Mouse (Mus musculus) midbrain, embryonic 15.5 days (tissue): ENCODE data around the gene Dmgdh. TPM values are rescaled to one million over a fixed set of nuclear protein-coding genes. Genes with fewer than 3 reads are reported as not detected.
A peak's percentile ranks its signal among the peaks of the same experiment; 100 is the strongest.

Experiments
- ATAC-seq: fragments of 200-750 bp; cut with Nextera tagmentation; replicated peaks from 2 replicates; pipeline ENCODE4 v1.8.0; 2017; ENCODE audit warnings: moderate TSS enrichment
- H3K27ac ChIP-seq: fragments of 300-500 bp; sonication (generic); 2 replicates; pipeline ENCODE4 v1.5.1; 2015; ENCODE audit warnings: mild to moderate bottlenecking, inconsistent platforms
- H3K27me3 ChIP-seq: fragments of 300-500 bp; sonication (generic); replicated peaks from 2 replicates; pipeline ENCODE4 v1.6.1; 2015; ENCODE audit warnings: inconsistent platforms
- H3K36me3 ChIP-seq: fragments of 300-500 bp; sonication (generic); replicated peaks from 2 replicates; pipeline ENCODE4 v1.6.1; 2015; ENCODE audit warnings: inconsistent platforms
- H3K4me1 ChIP-seq: fragments of 300-500 bp; sonication (generic); 2 replicates; pipeline ENCODE4 v1.6.1; 2015; ENCODE audit warnings: inconsistent platforms
- H3K4me2 ChIP-seq: fragments of 300-500 bp; sonication (generic); 2 replicates; pipeline ENCODE4 v1.6.1; 2015; ENCODE audit warnings: inconsistent platforms, mild to moderate bottlenecking, moderate library complexity
- H3K4me3 ChIP-seq: fragments of 300-500 bp; sonication (generic); 2 replicates; pipeline ENCODE4 v1.5.1; 2015; ENCODE audit warnings: mild to moderate bottlenecking, inconsistent platforms
- H3K9ac ChIP-seq: fragments of 300-500 bp; sonication (generic); 2 replicates; pipeline ENCODE4 v1.6.1; 2015; ENCODE audit warnings: mild to moderate bottlenecking, inconsistent platforms
- H3K9me3 ChIP-seq: fragments of 300-500 bp; sonication (generic); 2 replicates; pipeline ENCODE4 v1.6.1; 2016; ENCODE audit warnings: inconsistent platforms
- WGBS: fragments of 180-500 bp; shearing (Covaris S2); methylation state at CpG from one replicate; pipeline ENCODE4 v1.1.7; 2015; ENCODE audit warnings: mixed read lengths; 5-methylcytosine and 5-hydroxymethylcytosine counted together
- polyA plus RNA-seq: library from polyadenylated mRNA; unstranded; fragments of >200 nt; fragmentation: Nextera tagmentation; extraction: Ambion mirVana; gene quantifications from 2 replicates; pipeline ENCODE4 v1.2.1, GENCODE M21; 2015

Dmgdh gene
- polyA plus RNA-seq, 1 experiment from 2014 or later, result 0.12 TPM

DNA sequence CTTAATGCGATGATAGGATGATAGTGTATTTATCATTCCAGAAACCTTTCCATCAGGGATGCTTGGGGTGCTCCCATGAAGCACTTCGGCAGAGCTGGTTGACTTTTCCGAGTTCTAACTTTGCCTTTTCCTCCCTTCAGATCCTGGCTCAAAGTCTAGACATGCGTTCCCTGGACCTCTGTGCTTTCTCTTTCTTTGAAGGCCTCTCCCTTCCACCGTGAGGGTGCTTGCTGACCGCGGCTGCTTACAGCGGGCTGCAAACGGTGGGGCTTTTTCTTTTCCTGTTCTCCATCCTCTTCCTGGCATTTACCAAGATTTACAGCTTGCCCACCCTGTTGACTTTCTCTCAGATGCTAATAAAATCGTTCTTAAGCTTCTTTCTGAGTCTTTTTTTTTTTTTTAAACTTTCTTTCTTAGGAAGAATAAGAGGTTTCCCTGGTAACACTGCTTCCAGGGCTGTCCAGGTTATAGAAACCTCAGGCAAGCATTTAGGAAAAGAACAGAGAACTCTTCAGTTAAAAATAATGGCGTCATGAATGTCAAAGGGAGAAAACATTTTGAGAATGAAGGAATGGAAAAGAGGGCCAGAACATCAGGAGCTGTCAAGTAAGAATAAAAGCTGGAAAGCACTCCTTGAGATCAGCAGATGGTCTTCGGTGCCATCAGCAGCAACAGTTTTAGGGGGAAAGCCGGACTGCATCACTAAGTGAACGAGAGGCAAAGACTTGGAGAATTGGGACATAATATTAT is 84.1 kb downstream of the Dmgdh start:
- Histone ChIP-seq H3K36me3 (no peaks in the 10 kb centered on the region), H3K4me1 (peaks cover 17% of the 10 kb centered on the region), H3K9me3 (no peaks in the 10 kb centered on the region), H3K27me3 (no peaks in the 10 kb centered on the region), H3K4me3 (no peak overlapping the region), H3K27ac (0 out of 2 replicates have a peak overlapping the region, but pooled peaks have one; percentile 38), H3K4me2 (no peak overlapping the region), H3K9ac (no peak overlapping the region)
- 22% methylated on average over 14 of the region's 14 CpGs for WGBS
- ATAC-seq, result no peak

DNA sequence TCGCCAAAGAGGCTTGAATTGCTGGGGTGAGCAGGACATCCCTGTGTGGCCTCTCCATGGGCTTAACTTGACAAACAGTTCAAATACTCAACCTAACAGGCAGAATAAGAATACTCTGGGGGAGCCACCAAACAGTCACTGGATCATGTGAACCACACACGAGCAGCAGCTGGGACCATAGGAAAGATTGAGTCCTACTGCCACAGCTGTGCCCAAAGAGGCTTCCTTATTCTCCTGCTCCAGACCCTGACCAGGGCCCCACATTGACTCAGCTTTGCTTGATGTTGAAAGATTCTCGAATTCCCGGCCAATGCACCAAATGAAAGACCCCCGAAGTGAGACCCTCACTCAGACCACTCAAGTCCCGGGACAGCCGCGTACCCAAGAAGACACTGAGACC is 87.6 kb downstream of the Dmgdh start:
- no peak for ATAC-seq
- Histone ChIP-seq H3K36me3 (no peaks in the 10 kb centered on the region), H3K9ac (no peak overlapping the region), H3K4me3 (no peak overlapping the region), H3K9me3 (no peaks in the 10 kb centered on the region), H3K27ac (no peak overlapping the region), H3K4me2 (no peak overlapping the region), H3K27me3 (no peaks in the 10 kb centered on the region), H3K4me1 (peaks cover 12% of the 10 kb centered on the region; the same call in 1 of the 2 replicates)
- WGBS, result 95% methylated on average over 8 of the region's 8 CpGs

GRCm38 (mm10) chr13:93762879-93763278 is 88.6 kb downstream of the Dmgdh start:
- ATAC-seq, result no peak

DNA sequence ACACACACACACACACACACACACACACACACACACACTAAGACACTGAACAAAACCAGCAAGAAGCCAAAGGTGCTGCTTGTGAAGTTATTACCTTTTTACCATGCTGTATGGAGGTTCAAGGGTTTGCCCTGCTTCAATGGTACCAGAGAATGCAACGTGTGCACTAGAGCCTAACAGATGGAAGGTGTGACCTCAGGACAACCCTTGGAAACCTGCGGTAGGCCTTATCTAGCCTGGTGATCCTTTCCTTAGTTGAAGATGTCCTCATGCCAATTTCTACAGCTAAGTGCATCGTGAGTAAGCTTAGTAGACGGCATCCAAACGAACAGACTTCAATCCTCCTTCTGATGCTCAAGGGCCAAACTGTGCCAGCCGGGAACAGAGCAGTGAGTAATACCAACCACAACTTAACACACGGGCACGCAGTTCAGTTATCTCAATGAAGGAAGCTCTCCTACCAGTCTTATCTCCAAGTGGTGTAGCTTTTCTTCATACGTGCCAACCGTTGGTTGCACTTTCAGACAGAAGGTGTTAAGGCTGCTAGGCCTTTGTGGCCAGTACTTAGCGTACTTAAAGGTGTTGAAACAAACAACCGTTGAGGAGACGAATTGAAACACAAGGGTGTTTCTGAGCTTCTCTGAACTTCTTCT is 90.2 kb downstream of the Dmgdh start:
- Histone ChIP-seq H3K27me3 (no peaks in the 10 kb centered on the region), H3K4me3 (no peak overlapping the region), H3K4me2 (no peak overlapping the region), H3K4me1 (no peaks in the 10 kb centered on the region), H3K9ac (no peak overlapping the region), H3K9me3 (no peaks in the 10 kb centered on the region), H3K27ac (no peak overlapping the region), H3K36me3 (no peaks in the 10 kb centered on the region)
- WGBS, result 92% methylated on average over 13 of the region's 13 CpGs
- ATAC-seq, result no peak

More at GRCm38 (mm10) chr13:93762879-93763278, 88.6 kb downstream of the Dmgdh start:
- no peak overlapping the region for H3K9ac ChIP-seq
- no peaks in the 10 kb centered on the region for H3K27me3 ChIP-seq
- 89% methylated on average over 3 of the region's 3 CpGs for WGBS
- H3K27ac ChIP-seq, result no peak overlapping the region
- peaks cover 9% of the 10 kb centered on the region; the same call in 1 of the 2 replicates for H3K4me1 ChIP-seq
- H3K9me3 ChIP-seq, result no peaks in the 10 kb centered on the region
- H3K4me2 ChIP-seq, result no peak overlapping the region
- H3K4me3 ChIP-seq, result no peak overlapping the region
- H3K36me3 ChIP-seq, result no peaks in the 10 kb centered on the region

DNA sequence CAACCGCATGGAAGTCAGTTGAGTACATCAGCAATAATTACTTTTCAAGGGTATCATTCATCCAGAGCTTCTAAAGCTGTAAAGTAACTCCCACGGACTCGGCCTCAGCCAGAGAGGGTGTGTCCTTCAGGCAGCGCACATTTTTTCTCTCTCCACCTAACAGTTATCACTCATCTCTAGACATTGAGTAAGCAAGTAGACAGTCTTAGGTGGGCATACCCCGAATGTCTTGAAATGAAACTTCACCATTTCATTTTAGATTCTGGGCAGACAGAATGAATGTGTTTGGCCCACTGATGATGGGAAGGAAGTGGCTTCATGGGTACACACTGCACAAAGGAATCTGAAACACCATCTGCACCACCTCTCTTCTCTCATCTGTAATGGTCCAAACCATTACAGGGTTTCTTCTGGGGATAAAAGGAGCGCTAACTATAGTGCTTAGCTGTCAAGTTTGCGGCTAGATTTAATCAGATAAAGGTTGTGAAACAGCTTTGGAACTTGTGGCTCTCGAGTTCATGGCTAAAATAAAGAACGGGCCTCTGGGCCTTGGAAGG is 96.9 kb downstream of the Dmgdh start:
- Histone ChIP-seq H3K9ac (peak overlapping the region; percentile 92), H3K27me3 (no peaks in the 10 kb centered on the region), H3K4me3 (peak overlapping the region; percentile 73), H3K4me1 (peaks cover 15% of the 10 kb centered on the region; the same call in 1 of the 2 replicates), H3K4me2 (peak overlapping the region; percentile 97), H3K27ac (peak overlapping the region; percentile 92), H3K36me3 (no peaks in the 10 kb centered on the region), H3K9me3 (no peaks in the 10 kb centered on the region)
- WGBS, result 31% methylated on average over 9 of the region's 9 CpGs
- ATAC-seq, result peak; percentile 49

- under 1% methylated on average over 66 of the region's 66 CpGs for WGBS
- H3K4me1 ChIP-seq, result peaks cover 15% of the 10 kb centered on the region; the same call in 1 of the 2 replicates
- H3K27me3 ChIP-seq, result no peaks in the 10 kb centered on the region
- H3K9me3 ChIP-seq, result no peaks in the 10 kb centered on the region
- H3K4me3 ChIP-seq, result peak within 1 kb of the TSS; percentile 73
- peak within 1 kb of the TSS; percentile 92 for H3K9ac ChIP-seq
- H3K4me2 ChIP-seq, result peak within 1 kb of the TSS; percentile 97
- no peaks in the 10 kb centered on the region for H3K36me3 ChIP-seq
- peak; percentile 95 for ATAC-seq
- peak within 1 kb of the TSS; percentile 92 for H3K27ac ChIP-seq
These were observed 97.5 kb downstream of the Dmgdh start, which contains the start of gene Arsb for GRCm38 (mm10) chr13:93771588-93772278. Gene Arsb, plus strand, starts transcription at chr13:93771630.

- H3K36me3 ChIP-seq, result no peaks in the 10 kb centered on the region
- H3K27ac ChIP-seq, result peak overlapping the region; percentile 92
- H3K27me3 ChIP-seq, result no peaks in the 10 kb centered on the region
- 30% methylated on average over 8 of the region's 8 CpGs for WGBS
- peak overlapping the region; percentile 73 for H3K4me3 ChIP-seq
- H3K4me1 ChIP-seq, result peaks cover 15% of the 10 kb centered on the region; the same call in 1 of the 2 replicates
- H3K4me2 ChIP-seq, result peak overlapping the region; percentile 97
- ATAC-seq, result no peak; the same call in 1 of the 2 replicates
- peak overlapping the region; percentile 92 for H3K9ac ChIP-seq
- no peaks in the 10 kb centered on the region for H3K9me3 ChIP-seq
These were observed 98.0 kb downstream of the Dmgdh start for GRCm38 (mm10) chr13:93772279-93772636.

GRCm38 (mm10) chr13:93772861-93773260 is 98.6 kb downstream of the Dmgdh start:
- Histone ChIP-seq H3K9me3 (no peaks in the 10 kb centered on the region), H3K4me1 (peaks cover 15% of the 10 kb centered on the region; the same call in 1 of the 2 replicates), H3K4me2 (peak overlapping the region; percentile 97), H3K36me3 (no peaks in the 10 kb centered on the region), H3K27me3 (no peaks in the 10 kb centered on the region), H3K9ac (no peak overlapping the region), H3K27ac (no peak overlapping the region), H3K4me3 (peak overlapping the region; percentile 73; the same call in 1 of the 2 replicates)
- ATAC-seq, result no peak
- 75% methylated on average over 7 of the region's 7 CpGs for WGBS

GRCm38 (mm10) chr13:93773704-93774315 is 99.6 kb downstream of the Dmgdh start:
- H3K27ac ChIP-seq, result no peak overlapping the region
- peaks cover 15% of the 10 kb centered on the region; the same call in 1 of the 2 replicates for H3K4me1 ChIP-seq
- no peak for ATAC-seq
- H3K9me3 ChIP-seq, result no peaks in the 10 kb centered on the region
- H3K4me3 ChIP-seq, result no peak overlapping the region
- 70% methylated on average over 7 of the region's 7 CpGs for WGBS
- H3K36me3 ChIP-seq, result no peaks in the 10 kb centered on the region
- H3K4me2 ChIP-seq, result no peak overlapping the region
- no peaks in the 10 kb centered on the region for H3K27me3 ChIP-seq
- H3K9ac ChIP-seq, result no peak overlapping the region

- Histone ChIP-seq H3K4me1 (peaks cover 3% of the 10 kb centered on the region; the same call in 1 of the 2 replicates), H3K36me3 (no peaks in the 10 kb centered on the region), H3K9ac (no peak overlapping the region), H3K9me3 (no peaks in the 10 kb centered on the region), H3K27ac (no peak overlapping the region), H3K4me2 (no peak overlapping the region), H3K27me3 (no peaks in the 10 kb centered on the region), H3K4me3 (no peak overlapping the region)
- no peak for ATAC-seq
- WGBS, result 91% methylated on average over 5 of the region's 5 CpGs
These were observed 108.6 kb downstream of the Dmgdh start for GRCm38 (mm10) chr13:93782823-93783222.

- WGBS, result 75% methylated on average over 3 of the region's 3 CpGs
- Histone ChIP-seq H3K9me3 (no peaks in the 10 kb centered on the region), H3K9ac (no peak overlapping the region), H3K4me1 (peaks cover 3% of the 10 kb centered on the region; the same call in 1 of the 2 replicates), H3K4me2 (no peak overlapping the region), H3K4me3 (no peak overlapping the region), H3K36me3 (no peaks in the 10 kb centered on the region), H3K27ac (no peak overlapping the region), H3K27me3 (no peaks in the 10 kb centered on the region)
- no peak for ATAC-seq
These were observed 111.1 kb downstream of the Dmgdh start for GRCm38 (mm10) chr13:93785329-93785728.
